Comparison of ENCODE assay signal across 2 mouse cellular contexts in the genomic region with DNA sequence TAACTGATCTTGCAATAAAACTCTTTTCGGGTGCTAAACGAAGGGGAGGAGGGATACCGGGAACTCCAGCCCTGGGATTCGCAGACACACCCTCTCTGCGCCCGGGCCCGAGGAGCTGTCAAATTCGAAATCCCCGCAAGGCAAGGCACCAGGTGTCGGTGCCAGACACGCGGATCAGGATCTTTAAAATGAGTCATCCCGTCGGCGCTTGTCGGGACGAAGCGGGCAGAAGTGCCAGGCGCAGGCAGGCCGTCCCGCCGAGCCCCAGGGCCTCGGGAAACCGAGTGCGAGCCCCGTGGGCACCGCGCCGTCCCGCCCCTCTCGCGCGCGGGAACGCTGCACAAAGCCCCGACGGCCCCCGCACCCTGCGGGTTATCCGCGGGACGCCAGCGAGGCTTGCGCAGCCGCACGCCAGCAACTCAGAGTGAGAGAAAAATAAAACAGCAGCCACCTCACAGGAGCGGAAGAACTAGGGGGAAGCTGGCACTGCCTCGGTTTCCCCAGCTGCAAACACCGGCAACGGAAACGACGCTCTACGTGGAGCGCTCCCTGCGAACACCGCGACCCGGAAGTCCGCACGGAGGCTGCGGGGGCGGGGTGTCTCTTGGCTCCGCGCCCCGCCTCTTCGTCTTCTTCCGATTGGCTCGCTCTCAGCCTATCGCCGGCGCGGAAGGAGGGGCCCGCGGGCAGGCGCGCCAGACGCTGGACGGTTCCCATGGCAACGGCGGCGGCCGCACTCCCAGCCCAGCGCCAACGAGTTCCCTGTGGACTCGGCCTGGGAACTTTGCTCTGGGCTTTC.
TF ChIP-seq lines count a peak whose summit lies in the region.

A gene (minus strand): TSS at position 588 of the 799 bp plus-strand sequence.

TF ChIP-seq in C2C12, 6 proteins besides CTCF, POLR2A, EP300 and RAD21 (continued from another document):
- TF ChIP-seq MYOD1 (IDR thresholded peaks at IDR 0.05; ENCODE audit: control insufficient read depth, insufficient read length, low read depth): no peak

TF ChIP-seq in myocyte, 11 proteins besides CTCF, POLR2A, EP300 and RAD21 (continued from another document):
- peak; percentile 91 for TF ChIP-seq POLR2AphosphoS2 (IDR thresholded peaks at IDR 0.05; ENCODE audit: insufficient read length, low read depth)
- TF ChIP-seq TCF12 (IDR thresholded peaks at IDR 0.05; ENCODE audit: insufficient read depth, poor library complexity, severe bottlenecking): no peak
- TF ChIP-seq MAX (IDR thresholded peaks at IDR 0.05; ENCODE audit: low read depth): no peak
- TF ChIP-seq TCF3 (IDR thresholded peaks at IDR 0.05; ENCODE audit: insufficient read length, low read depth): no peak
- peak; percentile 32 for TF ChIP-seq E2F4 (IDR thresholded peaks at IDR 0.05; ENCODE audit: insufficient read depth)
- no peak for TF ChIP-seq USF1 (IDR thresholded peaks at IDR 0.05; ENCODE audit: low read depth)
- TF ChIP-seq MYOD1 (IDR thresholded peaks at IDR 0.05; ENCODE audit: control insufficient read depth in 1 of 3, insufficient read length in 2 of 3, low read depth in 2 of 3): peak in 1 of 3 experiments; percentile 25
